Mouse (Mus musculus) right cerebral cortex, postnatal 4 days (tissue): ENCODE measurements around the gene Tmem245.

Source experiments
- DNase-seq: peaks from one replicate; pipeline ENCODE4 v3.0.0-alpha.2; 2022

Tmem245 gene

GRCm38 (mm10) chr4:56864016-56864415 lies 83.2 kb downstream of the Tmem245 start:
- no peak for DNase-seq

- DNase-seq: no peak
These were observed 85.7 kb downstream of the Tmem245 start for GRCm38 (mm10) chr4:56861551-56861950.

- DNase-seq: no peak
These were observed 88.5 kb downstream of the Tmem245 start for GRCm38 (mm10) chr4:56858733-56859132.

GRCm38 (mm10) chr4:56856371-56856949 lies 90.8 kb downstream of the Tmem245 start:
- DNase-seq: no peak

- DNase-seq: no peak
These were observed 91.3 kb downstream of the Tmem245 start for GRCm38 (mm10) chr4:56855935-56856334.

GRCm38 (mm10) chr4:56850724-56851123 lies 96.5 kb downstream of the Tmem245 start:
- DNase-seq: no peak

- no peak for DNase-seq
These were observed 99.2 kb downstream of the Tmem245 start for GRCm38 (mm10) chr4:56848044-56848443.

GRCm38 (mm10) chr4:56847400-56847799 lies 99.8 kb downstream of the Tmem245 start:
- no peak for DNase-seq

GRCm38 (mm10) chr4:56845896-56846533 lies 101.2 kb downstream of the Tmem245 start:
- no peak for DNase-seq

GRCm38 (mm10) chr4:56844911-56845310 lies 102.3 kb downstream of the Tmem245 start:
- no peak for DNase-seq

GRCm38 (mm10) chr4:56843963-56844362 lies 103.3 kb downstream of the Tmem245 start:
- DNase-seq: no peak

- DNase-seq: no peak
These were observed 104.7 kb downstream of the Tmem245 start for GRCm38 (mm10) chr4:56842501-56842900.

- no peak for DNase-seq
These were observed 106.9 kb downstream of the Tmem245 start for GRCm38 (mm10) chr4:56840297-56840696.

- DNase-seq: no peak
These were observed 109.6 kb downstream of the Tmem245 start for GRCm38 (mm10) chr4:56837661-56838060.

GRCm38 (mm10) chr4:56831998-56832397 lies 115.2 kb downstream of the Tmem245 start:
- no peak for DNase-seq

GRCm38 (mm10) chr4:56831013-56831609 lies 116.1 kb downstream of the Tmem245 start:
- no peak for DNase-seq

GRCm38 (mm10) chr4:56829511-56829921 lies 117.7 kb downstream of the Tmem245 start:
- peak; percentile 13 for DNase-seq

GRCm38 (mm10) chr4:56828932-56829331 lies 118.3 kb downstream of the Tmem245 start:
- DNase-seq: no peak

- no peak for DNase-seq
These were observed 123.0 kb downstream of the Tmem245 start for GRCm38 (mm10) chr4:56824231-56824630.

- DNase-seq: no peak
These were observed 127.2 kb downstream of the Tmem245 start for GRCm38 (mm10) chr4:56820017-56820550.
